Mouse (Mus musculus) induced T-regulatory cell, adult 2 months (primary cell): ENCODE results near the gene Dpp6.

Source experiments
- DNase-seq: peaks from one replicate; pipeline ENCODE4 v3.0.0-alpha.2; 2012; ENCODE audit warnings: low read depth

Gene Dpp6

DNA sequence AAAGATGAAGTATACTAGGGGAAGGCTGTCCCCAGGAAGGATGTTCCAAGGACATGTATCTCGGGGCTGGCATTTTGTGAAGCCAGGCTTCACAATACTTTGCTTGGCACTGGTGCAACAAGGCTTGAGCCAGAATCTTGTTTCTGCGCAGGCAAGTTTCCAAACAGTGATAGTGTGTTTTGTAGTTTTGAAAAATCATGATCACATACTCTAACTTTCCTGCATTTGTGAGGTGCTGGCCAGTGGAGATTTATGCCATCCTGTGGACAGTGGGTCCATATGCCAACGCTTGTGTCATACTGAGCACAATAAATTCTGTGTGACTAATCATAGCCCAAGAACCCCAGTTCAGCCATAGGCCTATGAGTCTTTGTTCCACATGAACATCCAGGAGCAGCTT, 558.8 kb downstream of the Dpp6 start:
- no peak for DNase-seq

DNA sequence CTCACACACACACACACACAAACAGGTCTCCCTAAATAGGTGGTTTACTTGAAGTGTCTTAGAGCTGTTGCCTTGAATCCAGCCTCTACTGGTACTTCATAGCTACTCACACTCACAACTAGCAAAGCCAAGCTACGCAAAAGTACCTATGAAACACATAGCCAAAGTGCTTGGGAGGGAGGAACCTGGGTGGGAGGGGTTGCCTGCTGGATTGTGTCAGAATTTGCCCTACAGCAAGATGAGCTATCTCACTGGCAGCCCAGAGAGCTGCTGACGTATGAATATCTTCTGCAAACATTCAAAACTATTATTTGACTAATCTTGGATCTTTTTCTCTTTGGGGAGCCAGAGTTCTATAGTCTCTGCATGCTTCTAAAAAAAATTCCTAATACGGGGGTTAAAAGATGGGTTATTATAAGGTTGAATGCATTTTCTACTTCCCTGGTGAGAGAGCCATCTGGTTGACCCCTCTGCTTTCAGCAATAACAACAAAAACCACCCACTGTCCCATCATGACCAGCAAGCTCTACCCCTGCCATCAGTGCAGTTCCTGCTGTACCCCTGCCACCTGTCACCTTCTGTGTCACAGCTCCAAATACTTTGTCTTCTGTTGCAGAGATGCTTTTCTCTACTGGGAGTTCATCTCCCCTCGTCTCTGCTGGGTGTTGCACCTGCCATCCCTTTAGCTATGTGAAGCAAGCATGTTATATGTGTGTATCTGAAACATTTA, 563.8 kb downstream of the Dpp6 start:
- DNase-seq, result no peak

DNA sequence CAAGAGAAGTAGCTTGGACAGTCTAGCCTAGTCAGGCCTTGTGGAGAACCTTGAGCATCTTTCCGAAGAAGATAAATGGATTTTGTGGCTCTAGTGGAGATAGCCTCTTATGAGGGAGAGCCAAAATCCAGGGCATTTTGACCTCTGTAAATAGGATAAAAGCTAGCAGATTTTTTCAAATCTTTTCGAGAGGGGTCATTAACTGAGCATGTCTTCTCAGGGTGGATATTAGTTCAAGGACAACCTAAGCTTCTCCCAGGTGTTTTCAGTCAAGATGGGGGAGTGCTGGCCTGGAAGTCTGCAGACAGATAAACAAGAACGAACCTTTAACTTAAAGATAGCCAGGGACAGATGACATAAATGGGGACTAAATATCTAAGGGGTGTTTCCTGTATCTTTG, 581.4 kb downstream of the Dpp6 start:
- DNase-seq, result no peak

DNA sequence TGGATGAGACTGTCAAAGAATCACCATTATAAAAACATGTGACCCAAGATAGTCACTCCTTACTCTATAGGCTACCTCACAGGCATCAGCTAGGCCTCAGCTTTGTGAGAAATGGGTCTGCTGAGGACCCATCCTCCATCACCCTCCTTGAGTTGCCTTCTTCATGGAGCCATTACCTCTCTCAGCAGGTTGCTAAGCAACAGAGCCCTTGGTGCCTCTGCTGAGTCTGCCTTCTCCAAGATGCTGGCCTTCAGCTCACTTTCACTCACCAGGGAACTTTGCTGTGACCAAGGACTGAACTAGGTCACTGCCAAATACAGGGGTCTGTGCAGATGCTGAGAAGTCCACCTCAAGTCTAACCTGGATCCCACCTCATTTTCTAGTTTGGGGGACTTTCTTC, 582.1 kb downstream of the Dpp6 start:
- no peak for DNase-seq

- DNase-seq, result no peak
These were observed 585.6 kb downstream of the Dpp6 start for GRCm38 (mm10) chr5:27402616-27403015.

- no peak for DNase-seq
These were observed 591.9 kb downstream of the Dpp6 start for GRCm38 (mm10) chr5:27408854-27409253.

DNA sequence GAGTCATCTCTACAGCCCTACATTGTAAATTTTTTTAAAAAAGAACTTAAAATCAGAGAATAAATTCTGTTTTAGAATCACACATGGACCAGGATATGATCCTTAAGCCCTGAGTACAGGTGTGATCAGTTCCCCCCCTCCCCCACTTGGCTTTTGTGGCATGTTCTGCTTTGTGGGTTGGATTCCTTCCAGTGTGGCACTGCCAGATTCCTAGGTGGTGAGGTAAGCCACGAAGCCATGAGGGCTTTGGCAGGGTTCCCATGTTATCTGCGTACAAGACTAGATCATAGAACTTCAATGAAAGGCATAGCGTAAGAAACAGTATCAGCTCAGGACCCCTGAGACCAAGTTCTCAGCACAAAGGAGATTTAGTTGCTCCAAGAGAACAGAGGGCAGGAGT, 596.0 kb downstream of the Dpp6 start:
- no peak for DNase-seq

GRCm38 (mm10) chr5:27415518-27415917, 598.5 kb downstream of the Dpp6 start:
- no peak for DNase-seq

- peak; percentile 1 for DNase-seq
These were observed 599.6 kb downstream of the Dpp6 start for GRCm38 (mm10) chr5:27416571-27416970.

- DNase-seq, result no peak
These were observed 600.4 kb downstream of the Dpp6 start for GRCm38 (mm10) chr5:27417398-27417797.

DNA sequence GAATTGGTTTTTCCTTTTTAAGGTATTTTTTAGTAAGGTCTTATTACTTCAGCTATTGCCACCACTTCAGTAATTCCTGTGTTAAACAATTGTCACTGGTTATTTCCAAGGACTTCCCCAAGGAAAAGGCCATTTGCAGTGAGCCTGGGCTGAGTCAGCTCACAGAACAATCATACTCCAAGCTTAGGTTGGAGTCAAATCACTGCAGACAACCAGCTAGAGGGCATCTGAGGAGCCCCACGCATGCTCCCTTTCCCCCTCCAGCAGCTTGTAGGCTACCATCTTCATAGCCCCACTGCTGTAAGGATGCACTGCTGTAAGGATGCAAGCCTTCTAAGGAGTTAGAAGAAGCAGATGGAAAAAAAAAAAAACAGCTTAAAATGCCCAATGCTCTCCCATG, 601.9 kb downstream of the Dpp6 start:
- no peak for DNase-seq

DNA sequence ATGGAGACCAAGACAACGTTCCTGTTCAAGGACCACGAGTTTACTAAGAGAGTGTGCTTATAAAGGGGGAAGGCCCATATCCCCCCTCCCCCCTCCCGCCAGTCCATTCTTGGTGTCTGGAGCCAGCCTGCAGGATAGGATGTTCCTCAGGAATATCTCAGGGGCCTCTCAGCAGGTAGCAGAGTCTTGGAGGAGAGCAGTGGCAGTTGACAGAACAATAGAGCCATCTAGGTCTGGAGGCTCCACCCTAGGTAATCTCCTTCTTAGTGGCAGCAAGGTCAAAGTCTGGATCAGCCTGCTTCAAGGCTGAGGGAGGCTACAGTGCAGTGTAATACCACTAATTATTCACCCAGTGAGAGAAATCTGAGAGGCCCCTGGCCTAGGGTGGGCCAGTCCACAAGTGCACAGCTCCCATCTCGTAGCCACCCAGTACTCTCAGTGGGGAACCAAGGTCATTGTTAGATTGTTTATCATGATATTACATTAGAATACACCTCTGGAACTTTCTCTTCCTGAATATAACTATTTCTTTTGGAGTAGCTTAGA, 604.2 kb downstream of the Dpp6 start:
- no peak for DNase-seq

DNA sequence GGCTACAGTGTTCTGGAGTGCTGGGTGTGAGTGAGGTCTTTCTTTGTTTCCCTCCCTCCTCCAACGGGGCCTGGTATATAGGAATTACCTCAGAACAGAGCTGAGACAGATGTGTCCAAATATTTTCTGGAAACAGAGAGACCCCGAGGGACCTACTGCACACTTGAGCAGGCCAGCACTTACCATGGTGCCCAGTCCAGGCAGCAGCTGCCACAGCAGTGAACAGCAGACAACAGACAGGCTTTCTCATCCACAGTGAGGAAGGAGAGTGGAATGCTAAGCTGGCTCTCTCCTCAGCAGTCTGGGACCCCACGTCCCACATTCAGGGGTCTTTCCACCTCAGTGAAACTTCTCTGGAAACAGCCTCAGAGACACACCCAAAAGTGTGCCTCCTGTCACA, 606.8 kb downstream of the Dpp6 start:
- no peak for DNase-seq

- DNase-seq, result no peak
These were observed 607.6 kb downstream of the Dpp6 start for GRCm38 (mm10) chr5:27424484-27425080.

- no peak for DNase-seq
These were observed 609.2 kb downstream of the Dpp6 start for GRCm38 (mm10) chr5:27426200-27426599.

DNA sequence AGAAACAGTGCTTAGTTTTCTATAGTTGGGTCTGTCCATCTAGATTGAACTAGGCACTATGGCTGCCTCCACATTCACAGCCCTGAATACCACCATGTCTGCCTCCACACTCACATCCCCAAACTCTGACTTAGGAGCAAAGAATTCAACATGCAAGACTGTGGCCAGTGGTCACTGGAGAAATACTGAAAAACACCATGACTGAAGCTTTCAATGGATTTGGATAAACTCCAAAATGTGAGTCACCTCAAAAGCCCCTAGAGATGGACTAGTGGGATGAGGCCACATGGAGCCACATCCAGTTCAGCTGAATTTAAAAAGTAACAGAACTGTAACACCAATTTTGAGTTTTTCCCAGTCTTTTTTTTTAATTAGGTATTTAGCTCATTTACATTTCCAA, 616.6 kb downstream of the Dpp6 start:
- no peak for DNase-seq

GRCm38 (mm10) chr5:27453201-27453845, 636.3 kb downstream of the Dpp6 start:
- no peak for DNase-seq

DNA sequence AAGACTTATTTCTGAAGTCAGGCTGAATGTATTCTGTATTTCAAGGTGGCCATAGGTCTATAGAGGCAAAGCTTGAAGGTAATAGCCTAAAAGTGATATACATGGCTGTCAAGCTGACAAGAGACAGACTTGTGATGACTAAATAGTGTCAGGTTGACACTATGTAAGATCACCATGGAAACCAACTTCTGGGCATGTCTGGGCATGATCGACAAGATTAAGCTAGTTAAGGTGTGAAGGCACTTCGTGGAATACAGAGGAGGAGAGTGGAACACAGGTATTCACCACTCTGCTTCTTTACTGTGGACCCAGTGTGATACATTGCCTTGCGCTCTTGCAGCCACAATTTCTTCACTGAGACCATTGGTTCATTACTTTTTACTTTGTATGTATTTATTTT, 637.4 kb downstream of the Dpp6 start:
- no peak for DNase-seq

GRCm38 (mm10) chr5:27456981-27457380, 640.0 kb downstream of the Dpp6 start:
- no peak for DNase-seq

GRCm38 (mm10) chr5:27457686-27458085, 640.7 kb downstream of the Dpp6 start:
- DNase-seq, result no peak

DNA sequence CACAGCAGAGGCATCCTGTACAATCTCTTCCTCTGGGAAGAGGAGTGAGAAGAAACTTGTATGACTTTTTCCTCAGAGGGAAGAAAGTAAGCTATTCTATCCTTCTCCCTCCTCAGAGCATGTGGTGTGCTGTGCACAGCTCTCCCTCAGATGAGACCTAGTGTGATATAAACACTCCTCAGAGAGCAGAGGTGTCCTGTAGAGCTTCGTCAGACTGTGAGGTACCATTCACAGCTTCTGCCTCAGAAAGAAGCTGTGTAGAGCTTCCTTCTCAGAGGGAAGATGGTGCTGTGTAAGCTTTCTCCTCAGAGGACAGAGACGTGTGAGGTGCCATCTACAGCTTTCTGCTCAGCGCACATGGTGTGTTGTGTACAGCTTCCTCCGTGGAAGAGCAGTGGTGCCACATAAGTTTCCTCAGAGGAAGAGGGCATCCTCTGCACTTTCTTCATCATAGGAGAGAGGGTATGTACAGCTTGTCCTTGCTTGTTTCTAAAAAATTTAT, 658.0 kb downstream of the Dpp6 start:
- DNase-seq, result no peak

GRCm38 (mm10) chr5:27481706-27482105, 664.7 kb downstream of the Dpp6 start:
- DNase-seq, result no peak

DNA sequence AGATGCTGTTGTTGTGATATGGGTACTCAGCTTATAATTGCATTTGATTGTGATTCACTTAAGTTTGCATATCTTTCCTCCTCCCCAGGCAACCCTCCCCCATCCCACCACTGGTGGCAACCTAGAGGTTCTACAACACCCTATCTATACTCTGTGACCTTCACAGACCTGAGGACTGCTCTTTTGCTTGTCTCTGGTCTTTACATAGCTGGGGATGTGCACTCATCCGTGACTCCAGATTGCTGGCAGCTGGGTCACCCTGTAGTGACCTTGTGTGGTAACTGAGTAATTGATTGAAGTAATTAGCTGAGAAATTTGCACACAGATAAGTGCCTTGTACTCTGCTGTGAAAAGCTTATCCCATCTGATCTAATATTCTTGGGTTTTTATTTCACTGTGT, 669.1 kb downstream of the Dpp6 start:
- no peak for DNase-seq
